Mouse (Mus musculus): Measurements from ENCODE around the gene Cyp27b1. TPM values are rescaled to one million over a fixed set of nuclear protein-coding genes. Genes with fewer than 3 reads are reported as not detected.
A peak's percentile ranks its signal among the peaks of the same experiment; 100 is the strongest.

Cyp27b1 gene
- polyA plus RNA-seq, 1 experiment, result 0.29 TPM

- 93% methylated on average over 1 of the region's 1 CpGs for WGBS
Measured at GRCm38 (mm10) chr10:127073981-127074380, 25.9 kb downstream of the Cyp27b1 start.

DNA sequence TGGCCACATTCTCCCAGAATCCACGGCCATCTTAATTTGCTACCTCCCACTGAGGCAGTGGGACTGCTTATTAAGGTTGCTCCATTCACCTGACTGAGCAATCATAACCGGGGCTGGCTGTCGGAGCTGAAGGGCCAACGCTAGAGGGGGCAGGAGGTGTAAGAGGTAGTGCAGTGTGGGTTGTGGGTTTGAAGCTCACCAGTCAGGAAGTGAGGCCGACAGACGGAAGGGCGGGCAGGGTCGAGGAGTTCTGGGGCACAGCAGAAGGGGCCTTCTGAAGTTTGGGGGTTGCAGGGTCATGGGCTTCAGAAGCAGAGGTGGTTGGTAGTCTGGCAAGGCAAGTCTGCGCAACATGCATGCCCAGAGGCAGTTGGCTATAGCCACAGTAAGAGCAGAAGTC lies 27.0 kb downstream of the Cyp27b1 start, which contains the start of gene Agap2:
Gene Agap2, plus strand, starts transcription at position 205 of the 400 bp plus-strand sequence.
- H3K27ac ChIP-seq (ENCODE audit: insufficient read depth, low read length), result no peak within 1 kb of the TSS
- TF ChIP-seq CTCF (IDR thresholded peaks at IDR 0.05; ENCODE audit: borderline replicate concordance, insufficient read depth, low read depth, low read length) (no peak), POLR2A (IDR thresholded peaks at IDR 0.05; ENCODE audit: borderline replicate concordance, insufficient read depth, low read length) (no peak)
- H3K4me3 ChIP-seq (replicated peaks; ENCODE audit: insufficient read depth, low read depth, low read length), result no peak within 1 kb of the TSS
- 72% methylated on average over 9 of the region's 9 CpGs for WGBS
- H3K4me1 ChIP-seq (ENCODE audit: control insufficient read depth, insufficient read depth, low read length), result peaks cover 13% of the 10 kb centered on the region
- DNase-seq, result no peak
- no peaks in the 10 kb centered on the region for H3K27me3 ChIP-seq (ENCODE audit: control insufficient read depth, insufficient read depth, low read length)

More at GRCm38 (mm10) chr10:127073981-127074380, 25.9 kb downstream of the Cyp27b1 start:
- DNase-seq, result no peak
- Histone ChIP-seq H3K4me1 (ENCODE audit: control insufficient read depth, insufficient read depth, low read length) (peaks cover 13% of the 10 kb centered on the region), H3K27me3 (ENCODE audit: control insufficient read depth, insufficient read depth, low read length) (no peaks in the 10 kb centered on the region), H3K4me3 (replicated peaks; ENCODE audit: insufficient read depth, low read depth, low read length) (no peak overlapping the region), H3K27ac (ENCODE audit: insufficient read depth, low read length) (no peak overlapping the region)
- TF ChIP-seq CTCF (IDR thresholded peaks at IDR 0.05; ENCODE audit: borderline replicate concordance, insufficient read depth, low read depth, low read length) (no peak), POLR2A (IDR thresholded peaks at IDR 0.05; ENCODE audit: borderline replicate concordance, insufficient read depth, low read length) (no peak)

DNA sequence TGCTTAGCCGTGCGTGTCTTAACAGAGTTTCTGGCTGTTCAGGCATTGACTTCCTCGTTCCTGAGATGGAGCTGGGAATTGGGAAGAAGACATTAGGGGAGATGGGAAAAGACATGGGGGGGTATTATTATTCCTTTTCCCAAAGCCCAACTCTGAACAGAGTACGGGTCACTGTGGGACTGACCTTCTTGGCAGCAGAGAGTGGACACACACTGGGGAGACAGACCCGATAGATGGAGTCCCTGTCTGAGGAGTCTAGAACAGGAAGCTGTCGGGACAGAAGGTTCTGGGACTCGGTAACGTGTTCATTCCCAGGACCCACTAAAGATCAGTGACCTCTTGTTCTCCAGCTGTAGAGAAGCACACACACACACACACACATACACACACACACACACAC lies 27.6 kb downstream of the Cyp27b1 start:
- TF ChIP-seq CTCF (IDR thresholded peaks at IDR 0.05; ENCODE audit: borderline replicate concordance, insufficient read depth, low read depth, low read length), result no peak
- TF ChIP-seq POLR2A (IDR thresholded peaks at IDR 0.05; ENCODE audit: borderline replicate concordance, insufficient read depth, low read length), result no peak
- WGBS, result 57% methylated on average over 8 of the region's 8 CpGs
- Histone ChIP-seq H3K27me3 (ENCODE audit: control insufficient read depth, insufficient read depth, low read length) (no peaks in the 10 kb centered on the region), H3K4me1 (ENCODE audit: control insufficient read depth, insufficient read depth, low read length) (peaks cover 13% of the 10 kb centered on the region), H3K27ac (ENCODE audit: insufficient read depth, low read length) (no peak overlapping the region), H3K4me3 (replicated peaks; ENCODE audit: insufficient read depth, low read depth, low read length) (no peak overlapping the region)
- DNase-seq, result no peak

GRCm38 (mm10) chr10:127076082-127076481 lies 28.0 kb downstream of the Cyp27b1 start:
- DNase-seq, result no peak
- 46% methylated on average over 4 of the region's 4 CpGs for WGBS
- H3K27ac ChIP-seq (ENCODE audit: insufficient read depth, low read length), result no peak overlapping the region
- H3K4me1 ChIP-seq (ENCODE audit: control insufficient read depth, insufficient read depth, low read length), result peaks cover 12% of the 10 kb centered on the region
- no peak overlapping the region for H3K4me3 ChIP-seq (replicated peaks; ENCODE audit: insufficient read depth, low read depth, low read length)
- TF ChIP-seq CTCF (IDR thresholded peaks at IDR 0.05; ENCODE audit: borderline replicate concordance, insufficient read depth, low read depth, low read length) (no peak), POLR2A (IDR thresholded peaks at IDR 0.05; ENCODE audit: borderline replicate concordance, insufficient read depth, low read length) (no peak)
- no peaks in the 10 kb centered on the region for H3K27me3 ChIP-seq (ENCODE audit: control insufficient read depth, insufficient read depth, low read length)

DNA sequence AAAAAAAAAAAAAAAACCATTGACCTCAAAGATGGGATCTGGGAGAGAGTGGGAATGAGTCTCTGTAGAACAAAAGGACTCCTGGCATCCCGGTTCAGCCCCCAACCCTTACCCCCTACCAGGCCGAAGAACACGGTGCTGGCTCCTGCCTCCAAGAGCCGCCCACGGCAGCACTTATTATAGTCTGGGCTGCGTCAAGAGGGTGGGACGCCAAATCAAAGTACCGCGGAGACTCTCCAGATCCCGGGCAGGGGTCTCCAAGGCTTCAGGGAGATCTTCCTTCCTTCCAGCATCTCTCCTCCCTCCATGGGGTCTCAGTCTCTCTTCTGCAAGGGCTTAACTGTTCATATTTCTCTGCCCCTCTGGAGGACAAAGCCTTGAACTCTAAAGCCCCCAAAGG lies 29.5 kb downstream of the Cyp27b1 start:
- Histone ChIP-seq H3K4me3 (replicated peaks; ENCODE audit: insufficient read depth, low read depth, low read length) (no peak overlapping the region), H3K27ac (ENCODE audit: insufficient read depth, low read length) (no peak overlapping the region), H3K4me1 (ENCODE audit: control insufficient read depth, insufficient read depth, low read length) (peaks cover 13% of the 10 kb centered on the region), H3K27me3 (ENCODE audit: control insufficient read depth, insufficient read depth, low read length) (no peaks in the 10 kb centered on the region)
- DNase-seq, result no peak
- no peak for TF ChIP-seq CTCF (IDR thresholded peaks at IDR 0.05; ENCODE audit: borderline replicate concordance, insufficient read depth, low read depth, low read length)
- no peak for TF ChIP-seq POLR2A (IDR thresholded peaks at IDR 0.05; ENCODE audit: borderline replicate concordance, insufficient read depth, low read length)
- WGBS, result 20% methylated on average over 10 of the region's 10 CpGs

GRCm38 (mm10) chr10:127078001-127078676 lies 30.1 kb downstream of the Cyp27b1 start:
- 5% methylated on average over 12 of the region's 12 CpGs for WGBS
- TF ChIP-seq CTCF (IDR thresholded peaks at IDR 0.05; ENCODE audit: borderline replicate concordance, insufficient read depth, low read depth, low read length) (no peak), POLR2A (IDR thresholded peaks at IDR 0.05; ENCODE audit: borderline replicate concordance, insufficient read depth, low read length) (no peak)
- DNase-seq, result peak in 1 of 2 experiments; percentile 36
- Histone ChIP-seq H3K27me3 (ENCODE audit: control insufficient read depth, insufficient read depth, low read length) (no peaks in the 10 kb centered on the region), H3K4me1 (ENCODE audit: control insufficient read depth, insufficient read depth, low read length) (peaks cover 19% of the 10 kb centered on the region), H3K4me3 (replicated peaks; ENCODE audit: insufficient read depth, low read depth, low read length) (peak overlapping the region; percentile 99), H3K27ac (ENCODE audit: insufficient read depth, low read length) (no peak overlapping the region)

GRCm38 (mm10) chr10:127078677-127079575 lies 30.9 kb downstream of the Cyp27b1 start:
- Histone ChIP-seq H3K4me3 (replicated peaks; ENCODE audit: insufficient read depth, low read depth, low read length) (peak overlapping the region; percentile 99), H3K4me1 (ENCODE audit: control insufficient read depth, insufficient read depth, low read length) (peaks cover 26% of the 10 kb centered on the region), H3K27ac (ENCODE audit: insufficient read depth, low read length) (peak overlapping the region; percentile 97), H3K27me3 (ENCODE audit: control insufficient read depth, insufficient read depth, low read length) (no peaks in the 10 kb centered on the region)
- TF ChIP-seq CTCF (IDR thresholded peaks at IDR 0.05; ENCODE audit: borderline replicate concordance, insufficient read depth, low read depth, low read length) (no peak), POLR2A (IDR thresholded peaks at IDR 0.05; ENCODE audit: borderline replicate concordance, insufficient read depth, low read length) (peak; percentile 37; the same call in 1 of the 2 replicates)
- peak; percentile 79 to 84 for DNase-seq
- WGBS, result 1% methylated on average over 36 of the region's 49 CpGs
